Mouse (Mus musculus) liver, embryonic 16.5 days (tissue): ENCODE results near the gene Olfr1058. TPM values are rescaled to one million over a fixed set of nuclear protein-coding genes. Genes with fewer than 3 reads are reported as not detected.
"Not testable (repeated sequence)": the region's sequence is repeated elsewhere in the genome, so short reads cannot be mapped to it uniquely, and the experiment has no call there.

Experiments used
- ATAC-seq: fragments of 200-750 bp; cut with Nextera tagmentation; 2 replicates; pipeline ENCODE4 v1.8.0; 2017; ENCODE audit warnings: low read depth, mild to moderate bottlenecking, moderate number of reproducible peaks, moderate library complexity
- H3K27ac ChIP-seq: fragments of 300-500 bp; sonication (generic); 2 replicates; pipeline ENCODE4 v1.5.1; 2014; ENCODE audit warnings: mild to moderate bottlenecking, low read length
- H3K27me3 ChIP-seq: fragments of 300-500 bp; sonication (generic); 2 replicates; pipeline ENCODE4 v1.6.1; 2014; ENCODE audit warnings: low read depth, low read length, mixed read lengths; ENCODE audit not compliant: control insufficient read depth, insufficient read depth
- H3K36me3 ChIP-seq: fragments of 300-500 bp; sonication (generic); 2 replicates; pipeline ENCODE4 v1.6.1; 2014; ENCODE audit warnings: mild to moderate bottlenecking; ENCODE audit not compliant: control insufficient read depth, insufficient read depth
- H3K4me1 ChIP-seq: fragments of 300-500 bp; sonication (generic); 2 replicates; pipeline ENCODE4 v1.6.1; 2014; ENCODE audit warnings: low read depth, low read length, mixed read lengths; ENCODE audit not compliant: control insufficient read depth
- H3K4me2 ChIP-seq: fragments of 300-500 bp; sonication (generic); 2 replicates; pipeline ENCODE4 v1.6.1; 2014; ENCODE audit warnings: low read depth, low read length, mixed read lengths
- H3K4me3 ChIP-seq: fragments of 300-500 bp; sonication (generic); 2 replicates; pipeline ENCODE4 v1.5.1; 2014; ENCODE audit warnings: low read depth, mild to moderate bottlenecking, low read length
- H3K9ac ChIP-seq: fragments of 300-500 bp; sonication (generic); 2 replicates; pipeline ENCODE4 v1.6.1; 2014; ENCODE audit warnings: low read depth, low read length
- H3K9me3 ChIP-seq: fragments of 300-500 bp; sonication (generic); replicated peaks from 2 replicates; pipeline ENCODE4 v1.6.1; 2016; ENCODE audit warnings: low read length; ENCODE audit not compliant: control insufficient read depth
- WGBS: fragments of 180-500 bp; shearing (Covaris S2); extraction: QIAGEN DNeasy Blood & Tissue Kit; methylation state at CpG from one replicate; pipeline ENCODE4 v1.1.7; 2014; ENCODE audit not compliant: insufficient replicate concordance; 5-methylcytosine and 5-hydroxymethylcytosine counted together
- polyA plus RNA-seq: library from polyadenylated mRNA; unstranded; fragments of >200 nt; fragmentation: Nextera tagmentation; extraction: Ambion mirVana; gene quantifications from 2 replicates; pipeline ENCODE4 v1.2.1, GENCODE M21; 2015

The Olfr1058 gene
- polyA plus RNA-seq: not detected in 2 replicates

- not testable (repeated sequence) for H3K9me3 ChIP-seq, H3K27ac ChIP-seq, H3K36me3 ChIP-seq, H3K4me2 ChIP-seq, H3K27me3 ChIP-seq, H3K9ac ChIP-seq, H3K4me1 ChIP-seq, ATAC-seq, H3K4me3 ChIP-seq
Measured at GRCm38 (mm10) chr2:86388461-86388860, at the start of gene Olfr1058. Gene Olfr1058, minus strand, starts transcription at chr2:86388561.

- not testable (repeated sequence) for H3K27me3 ChIP-seq, H3K4me1 ChIP-seq, ATAC-seq, H3K9ac ChIP-seq, H3K4me2 ChIP-seq, H3K27ac ChIP-seq, H3K9me3 ChIP-seq, H3K36me3 ChIP-seq, H3K4me3 ChIP-seq
- WGBS: 33% methylated on average over 8 of the region's 8 CpGs
Measured at GRCm38 (mm10) chr2:86428511-86428910, 40.1 kb upstream of the Olfr1058 start.

GRCm38 (mm10) chr2:86426649-86427048 is 38.3 kb upstream of the Olfr1058 start, which contains the start of gene Olfr1062:
Gene Olfr1062, minus strand, starts transcription at chr2:86426749.
- not testable (repeated sequence) for H3K36me3 ChIP-seq, ATAC-seq, H3K4me1 ChIP-seq, H3K4me3 ChIP-seq, H3K4me2 ChIP-seq, H3K9me3 ChIP-seq, H3K27ac ChIP-seq, H3K27me3 ChIP-seq, H3K9ac ChIP-seq

- Histone ChIP-seq H3K36me3 (no peaks in the 10 kb centered on the region), H3K9me3 (no peaks in the 10 kb centered on the region)
- WGBS: 51% methylated on average over 1 of the region's 1 CpGs
Measured at GRCm38 (mm10) chr2:86413950-86414349, 25.6 kb upstream of the Olfr1058 start, which contains the start of gene Olfr1061. Gene Olfr1061, minus strand, starts transcription at chr2:86414050.

GRCm38 (mm10) chr2:86395114-86395513 is 6.8 kb upstream of the Olfr1058 start:
- Histone ChIP-seq H3K4me3 (no peak overlapping the region), H3K36me3 (no peaks in the 10 kb centered on the region), H3K4me1 (no peaks in the 10 kb centered on the region), H3K9me3 (no peaks in the 10 kb centered on the region), H3K4me2 (no peak overlapping the region), H3K9ac (no peak overlapping the region), H3K27me3 (no peaks in the 10 kb centered on the region), H3K27ac (no peak overlapping the region)
- no peak for ATAC-seq
- WGBS: 55% methylated on average over 2 of the region's 2 CpGs

More at GRCm38 (mm10) chr2:86413950-86414349, 25.6 kb upstream of the Olfr1058 start, which contains the start of gene Olfr1061:
- H3K4me3 ChIP-seq: no peak within 1 kb of the TSS
- no peaks in the 10 kb centered on the region for H3K4me1 ChIP-seq
- no peak within 1 kb of the TSS for H3K4me2 ChIP-seq
- ATAC-seq: no peak
- no peaks in the 10 kb centered on the region for H3K27me3 ChIP-seq
- no peak within 1 kb of the TSS for H3K9ac ChIP-seq
- no peak within 1 kb of the TSS for H3K27ac ChIP-seq

- H3K4me3 ChIP-seq: no peak within 1 kb of the TSS
- no peak within 1 kb of the TSS for H3K4me2 ChIP-seq
- no peak within 1 kb of the TSS for H3K9ac ChIP-seq
- H3K36me3 ChIP-seq: no peaks in the 10 kb centered on the region
- H3K4me1 ChIP-seq: no peaks in the 10 kb centered on the region
- H3K9me3 ChIP-seq: no peaks in the 10 kb centered on the region
- no peak for ATAC-seq
- H3K27ac ChIP-seq: no peak within 1 kb of the TSS
- H3K27me3 ChIP-seq: no peaks in the 10 kb centered on the region
Measured at GRCm38 (mm10) chr2:86378293-86378692, 10.1 kb downstream of the Olfr1058 start, which contains the start of gene Olfr1057. Gene Olfr1057, minus strand, starts transcription at chr2:86378393.

GRCm38 (mm10) chr2:86366342-86366741 is 22.0 kb downstream of the Olfr1058 start:
- H3K4me3 ChIP-seq, H3K9me3 ChIP-seq, H3K4me1 ChIP-seq, ATAC-seq, H3K27me3 ChIP-seq, H3K27ac ChIP-seq, H3K9ac ChIP-seq, H3K36me3 ChIP-seq, H3K4me2 ChIP-seq: not testable (repeated sequence)
- WGBS: no CpG with 5 or more reads among the region's 6 CpGs

- no peak for ATAC-seq
- Histone ChIP-seq H3K36me3 (no peaks in the 10 kb centered on the region), H3K9me3 (no peaks in the 10 kb centered on the region), H3K4me1 (no peaks in the 10 kb centered on the region), H3K9ac (no peak within 1 kb of the TSS), H3K4me2 (no peak within 1 kb of the TSS), H3K27me3 (no peaks in the 10 kb centered on the region), H3K4me3 (no peak within 1 kb of the TSS), H3K27ac (no peak within 1 kb of the TSS)
Measured at GRCm38 (mm10) chr2:86362369-86362768, 26.0 kb downstream of the Olfr1058 start, which contains the start of gene Olfr1056. Gene Olfr1056, minus strand, starts transcription at chr2:86362469.

GRCm38 (mm10) chr2:86351751-86352150 is 36.6 kb downstream of the Olfr1058 start:
- not testable (repeated sequence) for H3K4me3 ChIP-seq, H3K27ac ChIP-seq, H3K36me3 ChIP-seq, H3K27me3 ChIP-seq, H3K4me1 ChIP-seq, ATAC-seq, H3K9me3 ChIP-seq, H3K4me2 ChIP-seq, H3K9ac ChIP-seq
- WGBS: 76% methylated on average over 1 of the region's 1 CpGs
